Mouse (Mus musculus) kidney, postnatal 0 days (tissue): ENCODE measurements around the gene Rassf3. TPM values are rescaled to one million over a fixed set of nuclear protein-coding genes. Genes with fewer than 3 reads are reported as not detected.

Source experiments
- ATAC-seq: fragments of 200-750 bp; cut with Nextera tagmentation; replicated peaks from 2 replicates; pipeline ENCODE4 v1.8.0; 2017; ENCODE audit warnings: low read depth, moderate number of reproducible peaks, moderate TSS enrichment, moderate library complexity; ENCODE audit not compliant: low FRiP score
- DNase-seq: peaks from one replicate; pipeline ENCODE4 v3.0.0-alpha.2; 2016; ENCODE audit warnings: low spot score
- H3K27ac ChIP-seq: fragments of 300-500 bp; sonication (generic); 2 replicates; pipeline ENCODE4 v1.5.1; 2014; ENCODE audit warnings: mild to moderate bottlenecking
- H3K27me3 ChIP-seq: fragments of 300-500 bp; sonication (generic); 2 replicates; pipeline ENCODE4 v1.6.1; 2014; ENCODE audit warnings: low read length, mixed read lengths; ENCODE audit not compliant: insufficient read depth
- H3K36me3 ChIP-seq: fragments of 300-500 bp; sonication (generic); 2 replicates; pipeline ENCODE4 v1.6.1; 2014; ENCODE audit warnings: low read length, mixed read lengths; ENCODE audit not compliant: insufficient read depth
- H3K4me1 ChIP-seq: fragments of 300-500 bp; sonication (generic); replicated peaks from 2 replicates; pipeline ENCODE4 v1.6.1; 2014; ENCODE audit warnings: antibody characterized with exemption, low read length, mixed read lengths; ENCODE audit not compliant: insufficient read depth
- H3K4me2 ChIP-seq: fragments of 300-500 bp; sonication (generic); 2 replicates; pipeline ENCODE4 v1.6.1; 2014; ENCODE audit warnings: mild to moderate bottlenecking, low read length, moderate library complexity, mixed read lengths
- H3K4me3 ChIP-seq: fragments of 300-500 bp; sonication (generic); replicated peaks from 2 replicates; pipeline ENCODE4 v1.5.1; 2014; ENCODE audit warnings: low read depth, low read length
- H3K9ac ChIP-seq: fragments of 300-500 bp; sonication (generic); 2 replicates; pipeline ENCODE4 v1.6.1; 2014; ENCODE audit warnings: low read depth, low read length
- H3K9me3 ChIP-seq: fragments of 300-500 bp; sonication (generic); replicated peaks from 2 replicates; pipeline ENCODE4 v1.6.1; 2016; ENCODE audit warnings: low read length, inconsistent platforms, mixed read lengths
- CTCF ChIP-seq: IDR thresholded peaks from 2 replicates; pipeline ENCODE4 v1.5.1; 2016; ENCODE audit warnings: antibody characterized with exemption, low read depth, mild to moderate bottlenecking, moderate library complexity
- WGBS: fragments of 180-500 bp; shearing (Covaris S2); extraction: QIAGEN DNeasy Blood & Tissue Kit; methylation state at CpG from one replicate; pipeline ENCODE4 v1.1.7; 2014; 5-methylcytosine and 5-hydroxymethylcytosine counted together
- polyA plus RNA-seq: library from polyadenylated mRNA; unstranded; fragments of >200 nt; fragmentation: Nextera tagmentation; extraction: Ambion mirVana; gene quantifications from 2 replicates; pipeline ENCODE4 v1.2.1, GENCODE M21; 2015

Rassf3 gene
- polyA plus RNA-seq, 1 experiment from 2014 or later = 11.9 TPM

GRCm38 (mm10) chr10:121421657-121422290 is 54.4 kb downstream of the Rassf3 start:
- Histone ChIP-seq H3K36me3 (no peaks in the 10 kb centered on the region), H3K9me3 (no peaks in the 10 kb centered on the region), H3K4me1 (peaks cover 41% of the 10 kb centered on the region), H3K4me2 (no peak overlapping the region), H3K27me3 (no peaks in the 10 kb centered on the region), H3K27ac (no peak overlapping the region), H3K4me3 (no peak overlapping the region), H3K9ac (no peak overlapping the region)
- DNase-seq (no peak), ATAC-seq (no peak)
- no peak for TF ChIP-seq CTCF
- 85% methylated on average over 11 of the region's 11 CpGs for WGBS

GRCm38 (mm10) chr10:121421023-121421422 is 55.1 kb downstream of the Rassf3 start:
- H3K9me3 ChIP-seq = no peaks in the 10 kb centered on the region
- TF ChIP-seq CTCF = no peak
- no peak for DNase-seq
- peaks cover 45% of the 10 kb centered on the region for H3K4me1 ChIP-seq
- H3K4me2 ChIP-seq = no peak overlapping the region
- no peak overlapping the region for H3K4me3 ChIP-seq
- no peaks in the 10 kb centered on the region for H3K27me3 ChIP-seq
- no peak overlapping the region for H3K9ac ChIP-seq
- no peak for ATAC-seq
- 50% methylated on average over 9 of the region's 9 CpGs for WGBS
- H3K36me3 ChIP-seq = no peaks in the 10 kb centered on the region
- H3K27ac ChIP-seq = 0 out of 2 replicates have a peak overlapping the region, but pooled peaks have one; percentile 42

GRCm38 (mm10) chr10:121419640-121420470 is 56.3 kb downstream of the Rassf3 start:
- no peaks in the 10 kb centered on the region for H3K9me3 ChIP-seq
- H3K27me3 ChIP-seq = no peaks in the 10 kb centered on the region
- peak overlapping the region; percentile 42; the same call in 1 of the 2 replicates for H3K27ac ChIP-seq
- peak overlapping the region; percentile 25; the same call in 1 of the 2 replicates for H3K4me2 ChIP-seq
- H3K9ac ChIP-seq = no peak overlapping the region
- 29% methylated on average over 22 of the region's 22 CpGs for WGBS
- H3K4me3 ChIP-seq = no peak overlapping the region
- peak; percentile 78 for DNase-seq
- ATAC-seq = peak; percentile 81
- peaks cover 45% of the 10 kb centered on the region for H3K4me1 ChIP-seq
- no peaks in the 10 kb centered on the region for H3K36me3 ChIP-seq
- peak; percentile 26; the same call in 1 of the 2 replicates for TF ChIP-seq CTCF

- 85% methylated on average over 14 of the region's 14 CpGs for WGBS
- no peak overlapping the region for H3K27ac ChIP-seq
- H3K36me3 ChIP-seq = peaks cover under 1% of the 10 kb centered on the region; the same call in 1 of the 2 replicates
- H3K4me3 ChIP-seq = no peak overlapping the region
- ATAC-seq (no peak), DNase-seq (no peak)
- no peaks in the 10 kb centered on the region for H3K9me3 ChIP-seq
- H3K4me2 ChIP-seq = no peak overlapping the region
- TF ChIP-seq CTCF = no peak
- no peaks in the 10 kb centered on the region for H3K27me3 ChIP-seq
- H3K4me1 ChIP-seq = peaks cover 40% of the 10 kb centered on the region
- H3K9ac ChIP-seq = no peak overlapping the region
These were observed 57.3 kb downstream of the Rassf3 start for GRCm38 (mm10) chr10:121418835-121419234.

GRCm38 (mm10) chr10:121414127-121414526 is 62.0 kb downstream of the Rassf3 start:
- Histone ChIP-seq H3K4me2 (no peak overlapping the region), H3K27me3 (no peaks in the 10 kb centered on the region), H3K9ac (no peak overlapping the region), H3K27ac (no peak overlapping the region), H3K4me1 (peaks cover 18% of the 10 kb centered on the region; the same call in 1 of the 2 replicates), H3K4me3 (no peak overlapping the region), H3K36me3 (peaks cover 6% of the 10 kb centered on the region; the same call in 1 of the 2 replicates), H3K9me3 (no peaks in the 10 kb centered on the region)
- TF ChIP-seq CTCF = no peak
- no peak for ATAC-seq
- no peak for DNase-seq
- WGBS = 63% methylated on average over 13 of the region's 13 CpGs

GRCm38 (mm10) chr10:121412824-121413223 is 63.3 kb downstream of the Rassf3 start:
- H3K27ac ChIP-seq = no peak overlapping the region
- H3K9me3 ChIP-seq = no peaks in the 10 kb centered on the region
- no peaks in the 10 kb centered on the region for H3K27me3 ChIP-seq
- no peak for ATAC-seq
- H3K9ac ChIP-seq = no peak overlapping the region
- WGBS = 77% methylated on average over 17 of the region's 17 CpGs
- peaks cover 6% of the 10 kb centered on the region; the same call in 1 of the 2 replicates for H3K36me3 ChIP-seq
- no peak overlapping the region for H3K4me3 ChIP-seq
- no peak for DNase-seq
- TF ChIP-seq CTCF = no peak
- H3K4me1 ChIP-seq = peaks cover 12% of the 10 kb centered on the region; the same call in 1 of the 2 replicates
- H3K4me2 ChIP-seq = no peak overlapping the region
